Mouse (Mus musculus): ENCODE measurements around the gene AW549877.
A peak's percentile ranks its signal among the peaks of the same experiment; 100 is the strongest.

The AW549877 gene

DNA sequence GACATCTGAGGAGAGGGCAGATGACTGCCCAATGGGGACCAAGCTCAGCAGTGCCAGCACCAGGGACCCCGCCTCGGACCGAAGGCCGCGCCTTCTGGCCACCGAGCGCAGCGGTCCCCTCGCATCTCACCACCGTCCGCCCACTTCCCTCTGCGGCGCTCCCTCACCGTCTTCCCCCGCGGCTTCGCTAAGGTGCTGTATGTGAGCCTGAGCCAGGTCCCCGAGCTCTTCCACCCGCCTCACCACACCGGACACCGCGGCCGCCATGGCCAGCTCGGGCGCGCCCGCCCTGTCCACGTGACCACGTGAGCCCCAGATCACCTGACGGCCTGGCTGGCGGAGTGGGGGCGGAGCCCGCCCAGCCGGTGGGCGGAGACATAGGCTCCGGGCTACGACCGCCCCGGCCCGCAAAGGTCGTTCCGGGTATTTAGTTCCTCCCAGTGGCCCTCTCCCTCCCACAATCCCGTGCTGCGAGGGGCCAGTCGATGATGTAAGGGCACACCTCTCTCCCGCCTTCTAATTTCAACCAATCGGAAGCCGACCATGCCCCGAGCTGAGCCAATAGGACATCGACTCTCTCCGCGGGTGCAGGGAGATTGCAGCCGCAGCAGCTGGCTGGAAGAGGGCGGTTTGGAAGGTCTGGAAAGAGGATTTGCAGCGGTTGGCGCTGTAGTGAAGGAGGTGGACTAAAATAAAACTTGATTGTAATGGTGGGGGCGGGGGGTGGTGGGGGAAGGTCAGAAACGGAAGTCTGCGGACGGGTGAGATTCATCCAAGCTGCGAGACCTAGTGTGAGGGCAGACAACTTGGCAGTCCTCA lies at the start of gene AW549877:
Gene AW549877 (minus strand): TSS at position 297 of the 819 bp plus-strand sequence.
- DNase-seq = peak; percentile 100

DNA sequence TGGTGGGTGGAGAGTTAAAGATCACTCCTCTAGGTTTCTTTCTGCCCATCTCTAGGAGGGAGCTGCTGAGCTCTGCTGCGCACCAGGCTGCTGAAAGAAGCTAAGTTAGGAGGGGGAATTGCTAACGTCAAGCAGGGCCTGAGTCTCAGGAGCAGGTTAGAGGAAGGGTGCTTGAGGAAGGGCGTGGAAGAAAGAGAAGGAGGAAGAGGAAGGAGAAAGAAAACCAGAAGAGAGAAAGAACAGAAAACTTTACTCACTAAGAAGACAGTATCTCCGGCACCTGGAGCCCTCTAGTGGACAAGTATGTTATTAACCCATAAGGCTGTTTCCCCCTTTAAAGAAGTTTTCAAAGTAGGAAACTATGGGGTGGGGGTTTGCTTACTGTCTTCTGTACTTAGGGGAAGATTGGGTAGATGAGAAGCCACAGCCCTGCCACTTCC lies 47.5 kb upstream of the AW549877 start:
- DNase-seq = no peak

DNA sequence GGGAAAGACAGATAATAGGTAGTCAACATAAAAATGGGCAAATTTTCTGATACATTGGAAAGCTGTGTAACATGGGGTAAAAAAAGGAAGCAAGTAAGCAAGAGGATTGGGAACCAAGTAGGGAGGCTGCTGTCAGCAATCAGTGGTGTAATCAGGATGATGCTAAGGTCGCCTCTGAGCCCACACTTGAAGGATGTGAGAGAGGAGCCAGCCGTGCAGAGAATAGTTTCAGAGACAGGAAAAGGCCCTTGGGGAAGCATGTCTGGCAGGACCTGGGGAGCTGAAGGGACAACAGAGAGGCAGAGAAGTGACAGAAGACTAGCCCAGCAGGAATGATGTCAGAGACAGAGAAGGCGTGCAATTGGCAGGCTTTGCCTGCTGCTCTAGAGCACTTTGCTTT lies 46.9 kb upstream of the AW549877 start:
- peak; percentile 87 for DNase-seq

DNA sequence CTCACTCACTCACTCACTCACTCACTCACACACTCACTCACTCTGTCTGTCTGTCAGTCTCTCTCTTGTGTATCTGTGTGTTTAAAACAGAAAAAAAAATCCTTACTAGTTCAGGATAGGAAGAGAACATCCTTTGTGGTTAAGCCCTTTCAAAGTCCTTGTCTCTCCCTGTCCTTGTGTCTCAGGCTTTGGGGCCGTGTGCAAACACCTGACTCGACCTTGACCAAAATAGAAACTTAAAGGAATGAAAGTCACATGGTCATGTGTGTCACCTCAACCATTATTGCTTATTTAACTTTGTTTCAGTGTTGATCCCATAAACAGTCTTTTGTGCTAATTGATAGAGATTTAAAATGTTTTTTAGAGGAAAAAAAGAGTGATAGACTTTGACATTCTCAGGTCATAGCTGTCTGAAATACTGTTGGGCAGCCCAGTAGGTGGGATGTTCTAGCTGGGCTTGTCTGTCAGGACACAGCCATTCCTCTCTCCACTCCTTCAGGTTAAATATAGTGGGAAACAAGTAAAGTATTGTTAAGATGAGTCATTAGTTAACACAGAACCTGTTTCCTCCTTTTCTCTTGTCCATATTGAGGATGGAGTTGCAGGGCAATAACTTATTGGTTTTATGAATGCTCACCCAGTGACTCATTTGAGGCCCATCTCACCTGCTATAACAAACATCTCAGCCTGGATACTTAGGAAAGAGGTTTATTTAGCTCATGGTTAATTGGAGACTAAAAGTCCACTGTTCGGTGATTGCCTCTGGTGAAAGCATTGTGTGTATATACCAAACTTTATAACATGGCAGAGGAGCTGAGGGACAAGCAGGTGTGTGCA lies 37.8 kb upstream of the AW549877 start:
- DNase-seq = peak; percentile 87

DNA sequence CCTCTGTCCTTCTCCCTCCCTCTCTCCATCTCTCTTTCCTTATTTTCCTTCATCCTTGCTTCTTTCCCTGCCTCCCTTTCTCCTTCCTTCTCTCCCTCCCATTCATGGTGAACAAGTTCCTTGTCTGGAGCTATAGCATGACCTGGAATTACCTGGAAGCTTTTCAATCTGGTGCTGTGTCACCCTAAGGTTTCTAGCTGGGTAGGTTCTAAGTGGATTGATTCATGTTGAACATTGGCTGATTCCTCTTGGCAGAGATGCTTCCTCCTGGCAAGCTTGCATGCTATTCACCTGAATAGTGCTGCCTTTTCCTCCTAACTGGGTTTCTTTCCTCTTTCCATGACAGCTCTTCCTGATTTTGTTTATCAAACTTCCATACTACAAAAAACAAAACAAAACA lies 33.4 kb upstream of the AW549877 start:
- DNase-seq = peak; percentile 74

DNA sequence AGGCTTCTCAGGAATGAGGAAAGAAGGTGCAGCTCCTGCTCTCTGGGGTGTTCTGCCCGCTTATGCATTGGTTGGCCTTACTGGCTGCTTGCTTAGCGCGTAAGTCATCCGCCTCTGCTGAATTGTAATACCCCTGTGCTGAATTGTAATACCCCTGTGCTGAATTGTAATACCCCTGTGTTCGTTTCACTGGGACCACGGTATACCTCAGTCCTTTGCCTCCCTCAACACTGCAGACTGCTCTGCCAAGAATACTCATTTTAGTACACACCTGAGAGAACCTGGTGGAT lies 32.8 kb upstream of the AW549877 start:
- DNase-seq = peak; percentile 85

DNA sequence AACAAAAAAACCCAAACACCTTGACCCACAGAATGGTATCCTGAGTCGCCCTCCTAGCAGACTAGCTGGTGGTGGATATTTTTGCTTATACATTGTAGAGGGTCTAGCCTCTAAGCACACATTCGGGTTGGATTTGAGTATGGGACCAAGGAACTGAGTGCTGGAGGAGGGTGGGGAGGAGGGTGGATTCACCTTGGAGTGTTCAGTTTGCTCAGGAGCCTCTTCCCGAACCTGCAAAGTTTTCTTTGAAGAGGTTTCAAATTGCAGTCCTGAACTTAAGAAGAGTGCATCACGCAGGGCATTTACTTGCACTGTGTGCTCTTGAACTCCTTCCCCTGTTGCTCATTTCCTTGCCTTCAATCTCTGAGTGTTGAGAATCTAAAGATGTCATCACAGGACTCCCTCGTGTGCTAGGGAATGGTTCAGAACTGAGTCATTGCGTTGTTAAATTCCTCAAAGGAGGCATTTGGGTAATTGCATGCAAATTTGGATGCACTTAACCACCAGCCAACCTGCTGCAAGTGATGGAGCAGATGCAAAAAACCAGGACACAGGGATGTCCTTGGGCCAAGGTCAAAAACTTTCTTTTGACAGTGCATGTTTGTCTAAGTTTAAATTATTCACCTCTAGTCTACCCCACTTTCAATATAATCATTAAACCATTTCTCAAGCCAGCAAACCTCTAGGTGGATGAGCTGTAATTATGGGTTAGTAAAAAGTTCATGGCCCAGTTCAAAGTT lies 32.3 kb upstream of the AW549877 start:
- DNase-seq = peak; percentile 70

DNA sequence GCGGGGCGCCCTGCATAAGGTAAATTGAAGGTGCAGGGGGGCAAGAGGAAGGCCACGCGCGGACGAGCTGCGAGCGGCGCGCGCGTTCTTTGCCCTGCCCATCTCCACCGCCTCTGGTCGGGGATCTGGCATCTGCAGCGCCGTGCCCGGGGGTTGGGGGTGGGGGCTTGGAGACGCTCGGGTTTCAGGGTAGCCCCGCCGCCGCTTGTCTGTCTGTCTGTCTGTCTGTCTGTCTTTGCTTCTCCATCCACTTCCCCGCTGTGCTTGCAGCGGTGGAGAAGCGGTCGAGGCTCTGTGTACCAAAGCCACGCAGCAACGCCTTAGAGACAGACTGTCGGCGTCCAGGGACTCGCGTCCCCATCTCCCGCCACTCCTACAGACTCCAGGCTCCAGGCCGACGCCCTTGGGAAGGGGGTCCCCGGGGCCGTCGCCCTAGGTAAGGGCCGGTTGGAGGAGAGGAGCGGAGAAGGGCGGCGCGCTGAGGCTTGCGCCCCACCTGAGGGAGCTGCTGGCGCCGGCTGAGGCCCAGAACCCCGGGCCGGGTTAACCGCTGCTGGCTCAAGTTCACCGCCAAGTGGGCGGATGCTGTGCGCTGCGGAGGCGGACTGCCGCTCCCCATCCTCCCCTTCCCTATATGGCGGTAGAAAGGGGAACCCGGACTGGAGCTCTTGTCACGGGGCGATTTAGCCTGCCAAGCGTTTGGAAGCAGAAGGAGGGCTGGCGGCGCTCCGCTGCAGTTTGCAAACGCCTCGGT lies 31.5 kb upstream of the AW549877 start:
- peak; percentile 99 for DNase-seq

DNA sequence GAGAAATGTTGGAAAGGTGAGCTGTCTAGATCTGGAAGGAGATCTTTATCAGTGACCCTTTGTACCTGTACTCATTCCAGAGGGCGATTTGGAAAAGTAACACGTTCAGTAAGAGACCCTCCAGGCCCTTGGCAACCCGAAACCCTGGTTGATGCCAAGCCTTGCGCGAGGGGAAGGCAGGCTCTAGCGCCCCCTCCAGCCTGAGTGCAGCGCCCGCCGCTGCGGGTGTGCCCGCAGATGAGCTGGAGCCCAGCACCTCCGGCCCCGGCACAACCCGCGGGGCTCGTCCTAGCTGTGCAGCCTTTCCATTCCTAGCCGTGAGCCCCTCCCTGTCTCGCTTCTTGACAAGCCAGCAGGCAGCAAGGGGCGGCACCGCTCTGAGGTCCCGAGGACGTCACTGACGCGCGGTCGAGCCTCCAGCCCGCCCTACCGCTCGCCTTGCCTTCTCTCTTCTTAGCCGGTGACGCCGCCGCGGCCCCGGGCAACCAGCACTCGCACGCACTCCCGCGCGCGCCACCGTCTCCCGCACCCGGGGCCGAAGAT lies 30.8 kb upstream of the AW549877 start, which contains the start of gene Oxct1:
Gene Oxct1 (plus strand): TSS at position 153 of the 543 bp plus-strand sequence.
- peak; percentile 99 for DNase-seq

DNA sequence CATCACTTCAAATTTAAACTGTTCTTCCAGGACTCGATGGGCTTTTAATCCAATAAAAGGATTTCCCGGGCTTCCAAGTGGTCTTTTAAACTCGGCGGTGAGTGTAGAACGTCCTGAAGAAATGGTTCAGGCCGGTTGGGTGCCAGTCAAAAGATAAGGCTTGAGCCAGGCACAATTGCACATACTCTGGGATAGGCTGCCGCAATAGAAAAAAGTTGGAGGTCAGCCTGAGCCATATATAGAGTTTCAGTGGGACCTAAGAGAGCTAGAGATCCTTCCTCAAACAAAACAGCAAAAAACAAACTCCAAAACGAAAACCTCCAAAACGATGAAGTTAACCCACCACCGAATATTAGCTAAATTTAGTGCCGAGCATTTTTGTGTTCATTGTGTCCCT lies 30.0 kb upstream of the AW549877 start:
- peak; percentile 97 for DNase-seq

DNA sequence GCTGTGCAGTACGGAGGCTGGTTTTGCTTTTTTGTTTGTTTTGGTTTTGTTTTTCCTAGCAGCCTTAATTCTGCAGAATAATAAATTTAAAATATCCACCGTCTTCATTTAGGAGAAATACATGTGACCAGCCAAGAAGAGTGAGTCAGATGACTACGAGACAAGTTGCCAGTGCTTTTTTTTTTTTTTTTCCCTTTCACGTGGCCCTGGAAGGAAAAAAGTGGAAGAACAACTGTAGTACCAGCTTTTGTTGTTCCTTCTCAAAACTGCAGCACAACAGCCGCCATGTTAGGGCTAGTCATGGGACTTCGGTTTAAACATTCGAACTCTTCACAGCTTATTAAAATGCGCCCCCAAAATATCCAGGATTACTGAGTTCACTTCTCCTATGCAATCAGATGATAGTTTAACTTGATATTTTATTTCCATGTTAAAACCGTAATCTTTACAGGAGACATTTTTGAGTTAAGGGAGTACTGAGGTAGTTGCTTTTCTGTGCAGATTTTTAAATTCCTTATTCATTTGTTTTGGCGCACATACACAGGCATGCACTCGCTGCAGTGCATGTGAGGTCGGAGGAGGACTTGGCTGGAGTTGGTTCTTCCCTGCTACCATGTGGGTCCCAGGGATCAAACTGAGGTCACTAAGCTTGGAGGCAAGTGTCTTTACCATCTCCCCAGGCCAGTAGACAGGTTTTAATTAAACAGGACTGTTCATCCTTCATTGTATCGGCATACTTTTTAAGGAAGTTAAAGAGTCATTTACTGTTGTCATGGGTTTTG lies 29.4 kb upstream of the AW549877 start:
- peak; percentile 90 for DNase-seq

DNA sequence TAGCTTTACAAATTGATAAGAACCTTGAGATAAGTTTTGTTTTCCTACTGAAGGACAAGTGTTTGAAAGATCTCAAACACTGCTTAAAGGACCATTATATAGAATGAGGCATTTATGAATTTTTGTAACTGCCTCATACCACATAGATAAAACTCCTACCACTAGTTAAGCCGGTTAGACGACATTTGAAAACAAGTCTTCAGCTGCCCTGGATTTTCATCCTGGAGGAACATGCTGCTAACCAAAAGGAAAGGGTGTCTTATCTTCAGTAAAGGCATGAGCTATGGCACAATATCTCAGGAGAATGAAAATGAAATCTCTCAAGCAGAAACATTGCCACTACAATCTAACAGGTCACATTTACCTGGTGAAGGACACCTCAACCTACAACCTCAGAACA lies 28.2 kb upstream of the AW549877 start:
- DNase-seq = no peak

DNA sequence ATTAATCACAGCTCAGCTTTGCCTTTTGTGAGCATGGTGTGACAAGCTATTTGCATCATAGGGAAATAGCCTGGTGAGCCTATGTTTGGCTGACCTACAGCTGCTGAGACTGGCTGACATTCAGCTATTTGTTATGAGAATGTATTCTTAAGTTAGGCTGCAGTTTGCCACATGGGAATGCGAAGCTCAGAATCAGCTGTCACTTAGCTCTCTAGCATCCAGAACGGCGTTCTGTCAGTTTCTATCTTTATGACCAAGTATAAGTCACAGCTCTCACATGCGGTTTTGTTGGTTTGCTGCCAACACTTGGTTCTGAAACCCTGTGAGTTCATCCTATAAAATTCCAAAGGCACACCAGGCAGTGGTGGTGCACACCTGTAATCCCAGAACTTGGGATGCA lies 25.2 kb upstream of the AW549877 start:
- no peak for DNase-seq

DNA sequence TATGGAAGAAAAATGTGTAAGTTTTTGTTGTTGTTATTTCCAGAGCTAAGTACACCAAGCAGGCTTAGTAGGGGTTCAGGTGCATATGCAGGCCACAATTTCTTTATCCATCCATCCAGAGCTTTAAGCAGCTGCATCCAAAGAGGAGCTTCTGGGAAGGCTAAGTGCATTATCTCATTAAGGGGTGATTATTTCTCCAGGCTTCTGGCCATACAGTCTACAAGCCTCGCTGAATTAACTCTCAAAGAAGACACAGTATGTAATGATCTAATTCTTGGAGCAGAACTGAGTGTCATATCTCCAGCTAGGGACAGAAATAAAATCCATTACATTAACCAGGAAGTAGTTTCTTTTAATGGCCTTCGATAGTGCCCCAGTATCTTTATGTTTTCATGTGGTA lies 18.3 kb upstream of the AW549877 start:
- no peak for DNase-seq

DNA sequence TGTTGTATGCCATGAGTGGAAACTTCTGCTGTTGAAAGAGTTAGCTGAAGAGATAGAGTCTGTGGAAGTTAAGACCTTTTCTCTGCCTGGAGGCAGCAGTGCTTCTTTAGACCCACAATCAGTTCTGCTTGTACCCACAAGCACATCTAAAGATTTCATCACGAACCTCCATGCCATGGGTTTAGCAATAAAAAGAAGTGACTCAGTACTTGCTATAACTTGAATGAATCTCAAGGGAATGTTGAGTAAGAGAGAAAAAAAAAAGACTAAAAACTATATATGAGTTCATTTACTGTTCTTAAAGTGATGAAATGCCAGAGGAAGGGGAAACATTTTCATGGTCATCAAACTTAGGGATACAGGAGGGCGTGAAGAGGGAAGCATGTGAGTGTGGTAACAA lies 5.0 kb upstream of the AW549877 start:
- DNase-seq = no peak

DNA sequence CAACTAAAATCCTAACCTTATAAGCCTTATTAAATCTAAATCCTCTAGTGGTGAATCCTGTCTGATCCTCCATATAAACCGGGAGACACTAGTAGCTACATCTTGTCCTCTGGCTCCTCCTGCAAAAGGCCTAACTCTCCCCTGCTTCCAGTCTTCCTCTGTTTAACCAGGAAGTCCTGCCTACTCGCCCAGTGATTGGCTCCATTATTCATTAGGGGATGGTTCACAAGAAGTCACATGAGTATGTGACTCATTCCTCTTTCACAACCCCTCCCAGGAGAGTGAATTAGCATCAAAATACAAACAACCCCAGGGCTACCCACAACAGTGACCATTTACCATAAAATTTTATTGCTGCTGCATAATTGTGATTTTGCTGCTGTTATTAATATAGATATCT lies 3.6 kb upstream of the AW549877 start:
- no peak for DNase-seq

DNA sequence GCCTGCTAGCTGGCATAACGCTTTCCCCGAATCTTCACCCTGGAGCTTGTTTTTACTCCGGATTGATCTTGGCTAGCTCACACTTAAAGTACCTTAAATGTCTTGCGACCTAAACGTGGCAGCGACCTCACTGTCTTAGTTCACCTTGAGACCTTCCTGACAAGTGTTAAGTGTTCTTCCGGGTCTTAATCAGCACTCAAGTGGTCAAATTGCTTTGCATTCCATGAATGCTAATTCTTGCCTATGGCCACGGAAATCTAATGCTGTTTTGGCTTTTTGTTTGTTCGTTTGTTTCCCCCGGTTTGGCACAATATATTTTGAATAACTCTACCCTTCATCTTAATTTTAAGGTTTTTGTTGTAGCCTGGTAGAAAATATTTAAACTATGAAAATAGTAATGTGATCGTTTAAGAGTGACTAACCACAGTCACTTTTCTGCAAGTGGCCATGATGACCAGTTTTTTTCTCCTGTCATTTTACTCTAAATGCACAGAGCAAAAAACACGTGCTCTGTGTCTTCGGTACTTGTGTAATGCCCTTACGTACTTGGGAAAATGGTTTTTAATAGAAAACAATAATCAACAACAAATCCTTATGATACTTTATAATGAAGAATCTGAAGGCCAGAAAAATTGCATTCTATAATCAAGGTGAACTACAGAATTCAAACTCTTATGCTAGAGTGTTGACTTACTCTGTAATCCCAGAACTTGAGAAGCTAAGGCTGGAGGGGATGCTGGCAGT lies 895 bp upstream of the AW549877 start:
- no peak for DNase-seq

DNA sequence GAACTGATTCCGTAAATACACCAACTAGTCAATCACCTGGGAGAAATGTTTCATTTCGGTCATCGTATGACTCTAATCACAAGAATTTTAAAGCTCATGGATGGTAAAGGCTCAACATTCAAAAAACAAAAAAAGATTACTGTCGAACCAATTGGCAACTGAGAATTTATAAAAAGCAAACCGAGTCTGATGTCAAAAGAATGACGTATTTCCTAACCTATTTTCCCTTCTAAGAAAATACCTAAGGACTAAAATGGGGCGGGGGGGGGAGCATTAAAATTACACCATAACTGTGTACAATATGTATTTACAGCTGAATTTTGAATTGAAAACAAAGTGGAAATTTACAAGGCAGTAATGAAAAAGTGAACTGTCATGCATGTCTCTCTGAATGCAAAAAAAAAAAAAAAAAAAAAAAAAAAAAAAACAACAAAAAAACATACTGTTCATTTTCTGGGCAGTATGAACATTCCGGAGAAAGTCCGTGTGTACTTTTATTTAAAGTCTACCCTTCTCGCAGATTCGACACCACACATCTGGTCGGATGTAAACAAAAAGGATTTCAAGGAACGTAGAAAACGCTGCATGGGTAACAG lies 594 bp downstream of the AW549877 start:
- DNase-seq = no peak

DNA sequence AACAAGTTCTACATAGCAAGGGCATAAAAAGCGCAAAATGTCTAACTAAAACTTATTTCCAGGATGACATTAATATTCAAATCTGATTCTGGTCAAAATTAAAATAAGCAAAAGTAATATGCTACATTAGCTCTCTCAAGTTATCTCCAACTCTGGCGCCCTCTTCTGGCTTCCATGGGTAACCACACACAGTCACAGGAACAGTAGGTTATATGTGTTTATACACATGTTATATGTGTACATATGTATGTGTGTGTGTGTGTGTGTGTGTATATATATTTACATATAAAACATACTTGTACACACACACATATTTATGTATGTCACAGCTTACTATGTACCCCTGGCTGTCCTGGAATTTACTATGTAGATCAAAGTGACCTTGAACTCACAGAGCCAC lies 7.6 kb downstream of the AW549877 start:
- DNase-seq = no peak

DNA sequence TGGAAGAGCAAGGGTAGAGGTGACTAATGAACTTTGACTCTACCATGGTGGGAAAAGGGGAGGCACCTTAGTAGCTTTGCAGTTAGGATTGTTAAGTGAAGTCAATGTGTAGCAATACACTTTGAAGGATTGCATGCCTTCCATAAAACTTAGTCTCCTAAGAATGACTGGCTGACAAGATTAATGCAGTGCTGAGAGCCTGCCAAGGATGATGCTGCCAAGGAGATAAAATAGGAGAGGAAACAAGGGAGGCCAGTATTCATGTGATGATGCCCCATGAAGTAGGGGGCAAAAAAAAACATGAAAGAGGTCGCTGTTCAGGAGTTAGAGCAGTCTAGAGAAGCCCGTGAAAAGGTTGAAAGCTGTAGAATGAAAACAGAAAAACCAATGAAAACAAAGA lies 10.7 kb downstream of the AW549877 start:
- no peak for DNase-seq
